Mouse (Mus musculus) lung, postnatal 4 days (tissue): ENCODE measurements around the gene Slc2a9.
"Not testable (repeated sequence)": the region's sequence is repeated elsewhere in the genome, so short reads cannot be mapped to it uniquely, and the experiment has no call there.

Source experiments
- DNase-seq, 2 experiments: peaks; one replicate each; pipeline ENCODE4 v3.0.0; 2021

Slc2a9 gene

DNA sequence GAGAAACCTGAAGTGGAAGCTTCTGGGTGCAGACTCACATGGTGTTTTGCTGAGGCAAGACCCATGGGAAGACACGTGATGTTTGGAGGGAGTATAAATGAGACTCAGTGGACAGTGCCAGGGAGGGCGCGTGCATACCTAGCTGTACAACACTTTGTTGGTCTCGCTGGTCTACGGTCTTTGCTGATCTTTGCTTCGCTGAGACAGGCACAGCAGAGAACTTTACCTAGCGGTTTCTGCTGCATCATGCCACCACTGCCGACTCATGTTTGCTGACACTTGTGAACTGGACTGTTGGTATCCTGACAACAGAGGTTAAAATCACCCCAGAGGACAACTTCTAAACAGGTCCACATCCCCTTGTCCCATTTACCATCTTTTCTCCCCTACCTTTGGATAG is 2.9 kb downstream of the Slc2a9 start:
- no peak for DNase-seq

DNA sequence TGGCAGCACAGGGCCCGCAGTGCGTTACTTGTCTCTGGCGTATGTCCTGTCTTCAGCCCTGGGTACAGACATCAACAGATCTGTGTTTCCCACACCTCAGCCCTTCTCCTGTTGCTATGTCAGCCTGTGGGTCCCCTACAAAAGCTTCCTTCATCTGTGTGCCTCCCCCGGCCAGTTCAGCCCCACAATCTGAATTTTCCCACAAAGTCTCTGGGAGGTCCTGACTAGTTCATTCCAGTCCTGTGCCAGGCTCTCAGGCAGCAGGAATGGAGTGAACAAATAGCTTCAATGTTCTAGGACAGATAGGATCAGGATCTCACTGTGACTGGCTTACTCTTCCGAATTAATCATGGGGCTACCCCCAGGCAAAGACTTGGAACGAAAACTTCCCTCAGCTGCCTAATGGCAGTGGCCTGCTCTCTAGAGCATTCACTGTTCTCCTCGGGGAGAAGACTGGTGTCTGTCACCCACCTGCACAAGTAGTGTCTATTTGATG is 3.6 kb downstream of the Slc2a9 start:
- DNase-seq, result no peak

DNA sequence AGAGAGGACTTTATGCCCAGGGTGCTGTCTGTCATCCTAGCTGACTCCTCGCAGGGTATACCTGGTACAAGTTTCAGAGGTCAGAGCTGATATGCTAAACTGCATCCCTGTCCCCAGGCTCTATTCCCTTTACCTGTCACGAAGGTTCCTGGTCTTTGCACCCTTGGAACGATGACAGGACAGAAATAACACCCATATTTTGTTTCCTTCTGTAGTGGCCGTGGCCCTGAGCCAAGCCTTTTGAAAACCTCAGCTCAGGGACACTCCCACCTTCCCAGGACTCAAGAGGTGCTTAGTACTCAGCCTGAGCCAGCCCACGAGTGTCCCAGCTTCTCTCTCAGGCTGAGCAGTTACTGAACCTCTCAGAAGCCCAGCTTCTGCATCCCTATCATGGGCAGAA is 4.5 kb downstream of the Slc2a9 start:
- peak; percentile 42 to 62 for DNase-seq

DNA sequence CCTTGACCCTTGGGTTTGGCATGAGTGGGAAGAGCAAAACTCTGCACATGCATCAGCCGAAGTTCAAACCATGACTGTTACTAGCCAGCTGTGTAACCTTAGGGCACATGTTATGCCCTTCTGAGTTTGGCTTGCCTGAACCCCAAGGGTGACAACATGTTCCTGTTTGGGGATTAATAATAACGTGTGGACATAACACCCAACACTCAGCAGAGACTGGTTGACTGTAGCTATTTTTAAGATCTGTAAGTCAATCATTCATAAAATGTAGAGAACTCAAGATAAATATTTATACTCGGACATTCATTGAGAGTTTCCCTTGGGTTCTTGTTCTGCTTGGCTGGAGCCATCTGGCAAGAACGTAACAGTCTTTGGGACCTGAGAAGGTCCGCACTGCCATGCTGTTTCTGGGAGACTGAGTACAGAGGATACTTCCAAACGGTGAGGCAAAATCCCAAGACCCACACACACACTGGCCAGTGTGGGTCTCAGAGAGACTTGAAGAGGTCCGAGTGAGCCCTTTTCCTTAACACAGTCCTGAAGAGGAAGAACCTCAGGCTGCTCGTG is 6.4 kb downstream of the Slc2a9 start:
- DNase-seq, result no peak

DNA sequence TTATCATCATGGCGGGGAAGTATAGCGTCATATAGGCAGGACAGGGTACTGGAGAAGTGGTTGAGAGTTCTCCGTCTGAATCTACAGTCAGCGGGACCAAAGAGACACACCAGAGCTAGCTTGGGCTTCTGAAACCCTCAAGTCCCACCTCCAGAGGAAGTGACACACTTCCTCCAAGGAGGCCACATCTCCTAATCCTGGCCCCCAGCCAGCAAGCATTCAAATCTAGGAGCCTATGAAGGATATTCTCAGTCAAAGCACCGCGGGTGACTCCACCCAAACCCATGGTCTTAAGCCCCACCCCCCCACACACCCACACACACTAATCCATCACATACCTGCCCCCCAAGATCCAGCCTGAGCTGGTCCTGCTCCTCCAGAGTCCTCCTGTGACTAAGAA is 9.1 kb downstream of the Slc2a9 start:
- peak; percentile 33 to 36 for DNase-seq

DNA sequence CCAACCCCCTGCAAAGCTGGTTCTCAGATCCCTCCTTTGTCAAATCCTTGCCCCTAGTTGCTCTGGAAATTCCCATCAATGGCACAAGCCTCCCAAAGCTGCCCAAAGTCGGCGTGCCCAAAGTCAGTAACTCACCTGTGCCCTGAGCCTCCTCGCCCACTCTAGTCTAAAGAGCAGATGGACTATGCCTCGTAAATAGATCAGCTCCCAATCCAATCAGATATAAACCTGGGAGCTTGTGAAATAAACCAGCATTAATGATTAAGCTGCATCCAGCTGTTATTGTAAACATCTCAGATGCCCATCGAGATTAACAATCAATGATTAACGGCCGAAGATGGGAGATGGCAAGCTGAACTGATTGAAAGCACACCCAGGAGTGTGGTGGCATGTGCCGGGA is 11.2 kb downstream of the Slc2a9 start:
- no peak for DNase-seq

DNA sequence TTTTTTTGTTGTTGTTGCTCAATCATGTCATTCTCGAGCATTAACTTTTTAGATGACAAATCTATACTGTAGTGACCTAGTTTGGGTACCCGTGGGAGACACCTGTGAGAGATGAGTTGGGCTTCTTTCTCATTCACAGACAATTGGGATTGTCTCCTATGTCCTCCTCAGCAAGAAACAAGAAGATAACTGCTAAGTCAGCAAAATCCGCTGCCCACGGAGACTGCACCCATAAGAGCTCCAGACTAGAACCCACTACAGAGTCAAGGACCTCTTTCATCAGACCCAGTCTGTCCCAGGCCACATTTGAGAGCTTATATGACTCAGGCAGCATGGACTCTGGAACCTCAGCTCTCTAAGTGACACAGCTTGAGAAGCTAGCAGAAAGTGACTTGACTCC is 13.2 kb downstream of the Slc2a9 start:
- no peak for DNase-seq

DNA sequence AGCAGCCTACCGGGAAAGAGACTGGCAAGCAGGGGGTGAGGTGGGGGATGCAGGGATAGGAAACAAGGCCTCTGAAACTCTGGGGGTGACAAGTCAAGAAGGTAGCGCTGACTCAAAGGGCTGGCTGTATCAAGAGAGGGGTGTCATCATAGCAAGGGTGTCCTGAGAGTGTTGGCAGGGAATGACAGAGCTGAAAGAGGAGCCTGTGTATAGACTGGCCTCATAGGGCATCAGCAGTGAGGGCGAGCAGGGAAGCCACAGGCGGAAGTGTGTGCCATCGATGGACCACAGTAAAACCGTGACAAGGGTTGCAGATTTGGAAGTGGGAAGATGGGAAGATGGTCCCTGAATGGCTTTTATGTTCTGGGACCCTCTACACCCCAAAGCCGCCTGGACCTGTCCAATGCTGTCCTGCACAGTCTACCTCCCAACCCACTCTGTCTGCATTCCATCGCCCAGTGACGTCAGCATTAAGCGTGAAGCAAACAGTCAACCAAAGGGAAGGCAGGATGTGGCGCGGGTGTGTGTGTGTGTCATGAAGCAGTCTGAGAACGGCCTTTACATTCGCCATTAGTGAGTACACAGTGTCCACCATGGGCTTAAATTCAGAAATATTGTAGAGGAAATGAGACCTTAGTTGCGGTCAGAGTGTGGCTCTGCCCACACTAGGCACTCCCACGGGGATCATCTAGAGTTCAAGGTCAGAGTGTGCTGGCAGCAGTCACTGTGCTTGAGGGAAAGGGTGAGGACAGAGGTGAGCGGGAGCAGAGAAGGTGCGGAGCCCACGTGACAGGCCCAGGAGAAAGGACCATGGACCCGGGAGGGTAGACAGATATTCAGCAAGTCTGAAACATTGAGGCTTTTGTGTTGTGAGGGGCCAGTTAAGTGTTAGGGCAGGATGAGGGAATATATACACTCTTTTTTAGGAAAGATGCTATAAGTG is 14.0 kb downstream of the Slc2a9 start:
- no peak for DNase-seq

DNA sequence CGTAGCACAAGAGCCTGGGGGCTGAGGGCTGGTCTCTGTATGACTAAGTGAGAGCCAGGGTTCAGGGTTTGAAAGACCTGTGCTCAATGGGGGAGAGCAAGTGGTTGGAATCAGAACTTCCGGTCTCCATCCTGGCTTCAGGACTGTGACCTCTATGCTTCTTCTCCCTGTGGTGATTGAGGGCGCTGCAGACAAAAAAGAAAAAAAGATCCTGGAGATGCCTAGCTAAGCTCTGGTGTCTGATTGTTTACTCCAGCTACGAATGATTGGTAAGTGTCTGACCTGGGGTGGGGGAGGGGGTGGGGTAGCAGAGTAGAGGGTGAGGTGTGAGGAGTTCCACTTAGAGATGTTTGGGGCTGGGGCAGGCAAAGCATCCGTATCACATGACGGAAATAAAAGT is 14.9 kb downstream of the Slc2a9 start:
- DNase-seq, result no peak

DNA sequence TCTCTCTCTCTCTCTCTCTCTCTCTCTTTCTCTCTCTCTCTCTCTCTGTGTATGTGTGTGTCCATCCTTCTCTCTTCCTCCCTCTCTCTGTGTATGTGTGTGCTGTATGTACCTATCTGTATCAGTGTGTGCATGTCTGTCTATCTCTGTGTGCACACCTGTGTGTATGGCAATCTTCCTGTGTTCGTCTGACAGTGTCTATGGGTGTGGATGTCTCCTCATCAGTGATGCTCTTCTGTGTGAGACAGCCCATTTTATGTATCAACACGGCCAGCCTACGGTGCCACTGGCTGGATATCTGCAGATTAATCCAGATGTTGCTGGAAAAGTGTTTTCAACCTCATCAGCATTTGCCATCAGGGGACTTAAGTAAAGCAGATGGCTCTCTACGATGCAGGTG is 15.7 kb downstream of the Slc2a9 start:
- DNase-seq, result no peak

DNA sequence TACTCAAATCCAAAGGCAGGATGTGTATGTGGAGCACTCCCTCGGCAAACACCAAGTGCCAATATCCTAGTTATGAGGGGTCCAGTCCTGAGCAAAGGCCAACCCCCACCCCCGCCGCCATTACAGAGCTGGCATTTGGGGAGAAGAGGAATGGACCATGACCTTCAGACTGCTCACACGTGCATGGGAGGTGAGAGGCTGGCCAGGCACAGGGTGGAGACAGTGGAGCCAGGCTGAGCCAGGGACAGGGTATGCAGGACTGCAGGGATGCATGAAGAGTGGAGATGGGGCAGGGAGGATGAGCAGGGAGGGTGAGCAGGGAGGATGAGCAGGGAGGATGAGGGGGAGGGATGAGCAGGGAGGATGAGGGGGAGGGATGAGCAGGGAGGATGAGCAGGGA is 17.0 kb downstream of the Slc2a9 start:
- no peak for DNase-seq

DNA sequence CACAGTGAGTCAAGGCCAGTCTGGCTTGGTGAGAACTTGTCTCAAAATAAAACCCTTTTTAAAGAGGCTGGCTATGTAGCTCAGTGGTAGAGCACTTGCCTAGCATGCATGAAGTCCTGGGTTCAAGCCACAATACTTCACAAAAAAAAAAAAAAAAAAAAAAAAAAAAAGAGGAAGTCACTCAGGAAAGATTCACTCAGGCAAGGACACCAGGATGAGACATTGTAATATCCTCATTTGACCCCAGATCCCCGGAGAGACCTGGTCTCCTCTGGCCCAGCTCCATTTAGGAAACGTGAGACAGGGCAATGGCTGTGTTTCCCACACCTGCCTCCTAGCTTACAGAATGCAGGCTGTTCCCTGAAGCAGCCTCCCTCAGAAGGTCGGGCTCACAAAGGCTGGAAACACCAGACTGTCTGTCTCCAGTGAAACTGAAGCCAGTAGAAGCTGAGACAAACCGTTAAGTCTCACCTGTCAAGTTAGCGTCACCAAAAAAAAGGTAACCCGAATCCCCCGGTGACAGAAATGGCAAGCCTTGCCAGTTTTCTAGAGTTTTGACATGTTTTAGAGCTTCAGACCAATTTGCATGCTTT is 19.3 kb downstream of the Slc2a9 start:
- no peak for DNase-seq

DNA sequence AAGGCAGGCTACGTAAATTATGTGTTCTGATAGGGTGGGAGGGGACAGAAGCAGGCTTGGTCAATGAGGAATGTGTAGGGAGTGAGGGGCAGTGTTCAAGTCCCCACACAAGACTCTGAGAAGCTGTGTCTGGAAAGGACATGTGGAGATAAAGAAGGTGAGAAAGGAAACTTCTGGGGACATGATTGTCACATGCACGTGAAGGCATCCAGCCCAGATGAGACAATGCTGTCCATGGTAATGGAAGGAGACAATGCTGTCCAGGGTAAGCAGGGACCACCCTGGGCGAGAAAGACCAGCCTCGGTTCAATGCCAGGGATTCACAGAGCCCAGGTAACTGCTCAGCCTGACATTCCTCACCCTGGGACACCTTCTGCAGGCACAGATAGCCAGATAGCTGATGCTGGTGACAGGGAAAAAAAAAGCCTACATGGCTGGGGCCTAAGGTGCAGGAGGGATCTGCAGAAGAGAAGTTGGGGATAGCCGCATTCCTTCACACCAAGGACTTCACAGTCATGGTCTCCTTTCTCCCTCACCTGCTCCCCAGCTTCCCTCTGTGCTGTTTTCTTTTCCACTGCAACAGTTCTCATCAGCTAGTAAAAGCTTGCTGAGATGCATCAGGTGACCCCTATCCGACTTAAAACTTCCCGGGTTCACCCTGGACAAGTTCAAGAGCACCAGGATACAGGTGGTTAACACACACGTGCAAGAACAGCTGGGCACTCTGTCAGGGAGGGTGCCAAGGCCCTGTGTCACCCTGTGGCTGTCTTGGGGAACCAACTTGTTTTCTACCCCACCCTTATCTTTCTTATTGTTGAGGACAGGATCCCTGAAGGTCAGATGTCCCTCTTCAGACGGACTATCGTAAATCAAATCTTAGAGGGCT is 21.9 kb downstream of the Slc2a9 start:
- DNase-seq, result peak in 1 of 2 experiments; percentile 10

DNA sequence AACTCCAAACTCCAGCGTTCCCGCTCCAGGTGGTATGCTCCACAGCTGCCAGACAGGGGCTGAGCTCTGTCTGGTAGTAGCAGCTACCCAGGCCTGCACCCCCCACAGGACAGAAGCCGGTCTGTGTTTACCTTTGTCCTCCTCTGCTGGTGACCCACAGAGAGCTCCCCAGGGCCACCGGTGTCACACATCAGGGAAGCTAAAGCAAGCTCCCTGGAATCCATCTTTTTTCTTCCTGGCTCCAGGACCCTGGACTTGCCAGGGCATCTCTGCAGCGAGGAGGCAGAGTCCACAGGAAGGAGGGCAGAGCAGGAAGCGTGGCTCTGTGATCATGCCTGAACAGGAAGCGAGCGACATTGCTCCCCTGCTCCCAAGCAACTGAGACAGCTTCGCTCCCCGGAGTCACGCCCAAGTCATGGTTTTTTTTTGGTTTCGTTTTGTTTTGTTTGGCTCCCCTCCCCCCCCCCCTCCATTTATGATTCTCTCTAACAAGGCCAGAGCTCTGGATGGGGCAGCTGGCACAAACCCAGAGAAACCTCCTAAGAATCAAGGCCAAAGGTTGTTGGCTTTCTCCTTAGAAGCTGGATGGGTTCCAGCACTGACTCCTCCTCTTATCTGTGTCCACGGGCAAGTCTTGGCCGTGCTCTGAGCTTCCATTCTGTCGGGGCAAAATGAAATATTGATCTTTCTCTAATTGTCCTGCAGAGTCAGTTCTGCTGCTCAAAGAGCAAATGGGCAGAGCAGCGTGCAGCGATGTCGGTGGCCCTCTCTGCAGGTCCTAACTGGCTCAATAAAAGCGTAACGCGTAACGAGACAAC is 22.8 kb downstream of the Slc2a9 start:
- peak; percentile 68 to 80 for DNase-seq

DNA sequence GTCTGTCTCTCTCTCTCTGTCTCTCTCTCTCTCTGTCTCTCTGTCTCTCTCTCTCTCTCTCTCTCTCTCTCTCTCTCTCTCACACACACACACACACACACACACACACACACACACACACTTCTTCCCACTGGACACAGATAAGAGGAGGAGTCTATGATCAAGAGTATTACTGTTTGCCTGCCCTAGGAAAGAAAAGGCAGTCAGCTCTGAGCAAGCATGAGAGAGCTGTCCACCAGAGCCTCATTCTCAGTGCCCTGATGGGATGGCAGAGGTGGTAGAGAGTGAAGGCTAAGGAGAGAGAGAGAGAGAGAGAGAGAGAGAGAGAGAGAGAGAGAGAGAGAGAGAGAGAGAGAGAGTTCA is 23.4 kb downstream of the Slc2a9 start:
- not testable (repeated sequence) for DNase-seq

DNA sequence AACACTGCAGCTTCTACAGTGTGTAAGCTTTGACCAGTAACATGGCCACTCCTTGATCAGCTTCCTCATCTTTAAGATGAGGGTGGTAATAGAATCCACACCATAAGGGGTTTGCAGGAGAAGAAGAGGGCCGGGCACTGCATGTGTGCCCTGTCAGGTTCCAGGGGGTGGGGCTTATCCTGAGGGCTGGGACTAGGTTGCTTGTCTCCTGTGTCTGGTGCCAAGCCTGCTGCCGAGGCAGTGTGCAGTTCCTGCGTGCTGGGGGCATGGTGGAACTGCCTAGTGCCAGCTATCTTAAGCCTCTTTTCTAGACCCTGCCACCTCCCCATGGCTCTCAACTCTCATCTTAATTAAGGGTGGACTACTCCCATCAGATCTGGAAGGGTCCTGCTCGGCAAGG is 23.9 kb downstream of the Slc2a9 start:
- DNase-seq, result peak; percentile 37 to 44

DNA sequence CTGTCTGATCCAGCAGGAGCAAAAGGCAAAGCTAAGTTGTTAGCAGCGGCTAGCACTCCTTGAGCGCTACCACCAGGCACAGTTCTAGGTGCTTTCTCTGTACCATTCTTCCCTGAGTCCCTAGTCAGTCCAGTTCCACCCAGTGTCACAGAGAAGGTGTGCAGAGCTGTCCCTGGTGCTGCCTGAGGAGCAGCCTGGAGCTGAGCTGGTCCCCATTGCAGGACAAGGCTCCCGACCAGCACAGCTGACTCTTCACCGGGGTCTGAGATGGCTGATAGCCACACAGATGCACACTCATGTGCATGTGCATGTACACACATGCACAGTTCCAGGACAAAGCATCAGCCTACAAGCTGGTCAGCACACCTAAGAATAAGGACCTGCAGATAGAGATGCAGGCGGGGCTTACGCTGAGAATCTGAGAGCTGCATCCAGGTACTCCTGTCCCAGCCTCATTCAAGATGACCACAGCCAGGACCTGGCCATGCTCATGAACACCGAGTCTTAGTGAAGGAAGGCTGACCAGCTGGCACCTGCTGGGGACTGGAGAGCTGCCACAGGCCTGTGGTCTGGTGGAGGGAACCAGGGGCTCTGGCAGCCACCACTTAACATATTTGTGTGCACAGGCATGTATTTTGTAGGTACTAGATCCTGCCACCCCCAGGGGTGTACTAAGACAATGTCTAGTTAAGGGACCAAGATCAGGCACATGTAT is 25.1 kb downstream of the Slc2a9 start:
- DNase-seq, result no peak

DNA sequence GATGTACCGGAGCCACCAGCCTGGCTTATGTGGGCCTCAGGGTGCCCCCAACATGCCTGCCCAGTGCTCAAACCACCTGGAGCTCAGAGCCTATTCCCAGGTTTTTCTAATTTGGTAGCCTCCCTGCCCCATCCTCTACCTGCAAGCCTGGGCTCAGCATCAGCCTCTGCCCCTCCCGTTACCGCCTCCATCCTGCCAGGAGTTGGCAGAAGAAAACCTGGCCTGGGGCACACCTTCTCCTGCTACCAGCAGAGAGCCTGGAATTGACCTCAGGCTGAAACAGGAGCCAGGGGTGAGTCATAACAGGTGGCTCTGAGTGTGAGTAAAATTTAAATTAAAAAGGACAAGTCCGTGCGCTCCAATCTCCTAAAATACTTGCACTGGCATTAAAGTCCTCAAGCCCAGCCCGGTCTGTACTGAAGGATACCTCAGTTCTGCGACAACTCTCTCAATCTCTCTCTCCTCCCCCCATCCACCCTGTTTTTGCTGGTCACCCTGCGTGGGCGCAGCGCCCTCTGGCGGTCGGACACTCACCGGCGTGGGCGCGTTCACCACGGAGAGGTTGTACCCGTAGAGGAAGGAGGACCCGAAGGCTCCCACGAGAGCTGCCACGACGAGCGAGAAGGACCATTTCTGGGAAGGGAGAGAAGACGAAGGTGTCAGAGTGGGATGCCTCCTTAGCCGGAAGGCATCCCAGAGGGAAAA is 25.9 kb downstream of the Slc2a9 start:
- peak; percentile 42 to 59 for DNase-seq

DNA sequence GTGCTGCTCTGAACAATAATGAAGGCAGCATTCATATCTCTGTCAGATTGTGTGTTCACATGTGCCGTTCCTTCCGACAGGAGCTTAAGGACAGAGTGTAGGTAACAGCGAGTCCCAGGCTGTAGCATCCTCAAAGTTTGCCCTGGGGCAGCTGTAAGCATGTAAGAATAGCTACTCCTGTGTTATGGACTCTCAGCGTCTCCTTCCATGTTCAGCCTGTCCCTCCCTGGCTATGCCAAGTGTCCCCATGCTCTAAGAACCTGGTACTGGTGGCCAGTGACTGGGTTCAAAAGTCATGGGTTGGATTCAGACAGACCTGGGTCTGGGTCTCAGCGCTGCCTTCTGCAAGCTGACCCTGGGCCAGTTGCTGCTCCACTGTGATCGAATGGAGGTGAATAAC is 32.1 kb downstream of the Slc2a9 start:
- no peak for DNase-seq

DNA sequence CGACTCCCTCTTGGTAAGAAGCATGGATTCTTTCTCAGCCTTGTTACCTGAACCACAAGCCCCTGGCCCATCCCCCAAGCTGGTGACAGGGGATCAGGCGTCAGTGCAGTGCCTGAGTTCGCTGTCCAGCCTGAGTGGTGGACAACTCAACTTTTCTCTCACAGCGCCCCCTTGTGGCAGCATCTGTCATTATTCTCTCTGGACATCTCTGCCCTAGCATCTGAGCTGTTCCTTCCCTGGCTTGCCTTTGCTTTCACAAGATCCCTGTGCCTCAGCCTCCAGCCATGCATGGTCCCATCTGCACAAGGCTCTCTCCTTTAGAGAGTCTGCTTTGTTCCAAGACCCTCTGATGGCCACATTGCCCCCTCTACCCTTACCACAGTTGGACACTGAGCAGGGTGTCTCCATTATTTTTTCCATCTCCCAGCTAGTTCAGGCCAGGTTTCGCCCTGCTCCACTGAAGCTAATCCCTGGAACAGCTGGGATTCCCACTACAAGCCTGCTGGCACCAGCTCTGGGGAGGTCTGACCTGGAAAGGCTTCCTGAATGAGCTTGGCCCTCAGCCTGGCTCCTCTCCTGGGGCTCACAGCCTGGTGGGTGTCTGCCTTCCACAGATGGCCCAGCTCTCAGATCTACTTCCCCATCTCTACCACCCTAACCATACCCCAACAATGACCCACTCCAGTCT is 32.9 kb downstream of the Slc2a9 start:
- peak; percentile 51 to 79 for DNase-seq
